Mouse (Mus musculus) forebrain, postnatal 0 days (tissue): ENCODE measurements around the gene Tfb2m. TPM values are rescaled to one million over a fixed set of nuclear protein-coding genes. Genes with fewer than 3 reads are reported as not detected.

ENCODE experiments used
- ATAC-seq: fragments of 200-750 bp; cut with Nextera tagmentation; 2 replicates; pipeline ENCODE4 v1.8.0; 2017; ENCODE audit warnings: mild to moderate bottlenecking, moderate library complexity
- DNase-seq: peaks from one replicate; pipeline ENCODE4 v3.0.0-alpha.2; 2015
- H3K27ac ChIP-seq: fragments of 300-500 bp; sonication (generic); 2 replicates; pipeline ENCODE4 v1.5.1; 2014; ENCODE audit warnings: low read depth, mild to moderate bottlenecking, antibody characterized with exemption, low read length, moderate library complexity, mixed read lengths
- H3K27me3 ChIP-seq: fragments of 300-500 bp; sonication (generic); 2 replicates; pipeline ENCODE4 v1.6.1; 2014; ENCODE audit warnings: mild to moderate bottlenecking, low read length, mixed read lengths; ENCODE audit not compliant: insufficient read depth
- H3K36me3 ChIP-seq: fragments of 300-500 bp; sonication (generic); 2 replicates; pipeline ENCODE4 v1.6.1; 2014; ENCODE audit warnings: mild to moderate bottlenecking, moderate library complexity; ENCODE audit not compliant: insufficient read depth
- H3K4me1 ChIP-seq: fragments of 300-500 bp; sonication (generic); 2 replicates; pipeline ENCODE4 v1.6.1; 2014; ENCODE audit warnings: antibody characterized with exemption; ENCODE audit not compliant: insufficient read depth
- H3K4me2 ChIP-seq: fragments of 300-500 bp; sonication (generic); 2 replicates; pipeline ENCODE4 v1.6.1; 2014; ENCODE audit warnings: low read depth, mild to moderate bottlenecking, moderate library complexity
- H3K4me3 ChIP-seq: fragments of 300-500 bp; sonication (generic); 2 replicates; pipeline ENCODE4 v1.5.1; 2014; ENCODE audit warnings: low read depth, low read length, mixed read lengths
- H3K9ac ChIP-seq: fragments of 300-500 bp; sonication (generic); 2 replicates; pipeline ENCODE4 v1.6.1; 2014; ENCODE audit warnings: mild to moderate bottlenecking
- H3K9me3 ChIP-seq: fragments of 300-500 bp; sonication (generic); 2 replicates; pipeline ENCODE4 v1.6.1; 2016; ENCODE audit warnings: low read length
- CTCF ChIP-seq: sonication (generic); IDR thresholded peaks from 2 replicates; pipeline ENCODE4 v1.5.1; 2016; ENCODE audit warnings: antibody characterized with exemption, control low read depth, low read depth
- WGBS: fragments of 180-500 bp; shearing (Covaris S2); extraction: QIAGEN DNeasy Blood & Tissue Kit; methylation state at CpG from one replicate; pipeline ENCODE4 v1.1.7; 2014; 5-methylcytosine and 5-hydroxymethylcytosine counted together
- polyA plus RNA-seq: library from polyadenylated mRNA; unstranded; fragments of >200 nt; fragmentation: Nextera tagmentation; extraction: Ambion mirVana; gene quantifications from 2 replicates; pipeline ENCODE4 v1.2.1, GENCODE M21; 2015
- total RNA-seq: library from RNA; depleted of rRNA; stranded (reverse); fragments of >200 nt; gene quantifications from 2 replicates; pipeline ENCODE4 v1.2.3, GENCODE M21; 2014

The Tfb2m gene
- total and polyA plus RNA-seq, 2 experiments from 2014 or later = 22.3 to 45.9 TPM

GRCm38 (mm10) chr1:179559446-179560194 is 13.6 kb upstream of the Tfb2m start:
- H3K36me3 ChIP-seq = no peaks in the 10 kb centered on the region
- H3K4me2 ChIP-seq = no peak overlapping the region
- DNase-seq = no peak
- H3K4me3 ChIP-seq = no peak overlapping the region
- 70% methylated on average over 11 of the region's 11 CpGs for WGBS
- H3K27ac ChIP-seq = no peak overlapping the region
- no peaks in the 10 kb centered on the region for H3K27me3 ChIP-seq
- H3K9ac ChIP-seq = no peak overlapping the region
- no peaks in the 10 kb centered on the region for H3K4me1 ChIP-seq
- no peak for ATAC-seq
- no peak for TF ChIP-seq CTCF
- no peaks in the 10 kb centered on the region for H3K9me3 ChIP-seq

- DNase-seq = no peak
- H3K27ac ChIP-seq = no peak overlapping the region
- no peaks in the 10 kb centered on the region for H3K36me3 ChIP-seq
- ATAC-seq = no peak
- WGBS = 81% methylated on average over 3 of the region's 3 CpGs
- TF ChIP-seq CTCF = no peak
- H3K27me3 ChIP-seq = no peaks in the 10 kb centered on the region
- no peak overlapping the region for H3K9ac ChIP-seq
- H3K4me3 ChIP-seq = no peak overlapping the region
- H3K4me2 ChIP-seq = no peak overlapping the region
- H3K4me1 ChIP-seq = no peaks in the 10 kb centered on the region
- H3K9me3 ChIP-seq = no peaks in the 10 kb centered on the region
These were observed 10.9 kb upstream of the Tfb2m start for GRCm38 (mm10) chr1:179556921-179557320.

- DNase-seq (no peak), ATAC-seq (no peak)
- no peaks in the 10 kb centered on the region for H3K9me3 ChIP-seq
- WGBS = 78% methylated on average over 4 of the region's 4 CpGs
- H3K27ac ChIP-seq = no peak overlapping the region
- no peaks in the 10 kb centered on the region for H3K36me3 ChIP-seq
- no peaks in the 10 kb centered on the region for H3K27me3 ChIP-seq
- no peak for TF ChIP-seq CTCF
- H3K4me2 ChIP-seq = no peak overlapping the region
- H3K9ac ChIP-seq = no peak overlapping the region
- H3K4me1 ChIP-seq = no peaks in the 10 kb centered on the region
- no peak overlapping the region for H3K4me3 ChIP-seq
These were observed 7.9 kb upstream of the Tfb2m start for GRCm38 (mm10) chr1:179553949-179554347.

- Histone ChIP-seq H3K9ac (no peak overlapping the region), H3K4me2 (no peak overlapping the region), H3K4me3 (no peak overlapping the region), H3K9me3 (no peaks in the 10 kb centered on the region), H3K27ac (no peak overlapping the region), H3K36me3 (no peaks in the 10 kb centered on the region), H3K4me1 (peaks cover 2% of the 10 kb centered on the region; the same call in 1 of the 2 replicates), H3K27me3 (no peaks in the 10 kb centered on the region)
- 65% methylated on average over 5 of the region's 5 CpGs for WGBS
- DNase-seq (no peak), ATAC-seq (no peak)
- no peak for TF ChIP-seq CTCF
These were observed 7.3 kb upstream of the Tfb2m start for GRCm38 (mm10) chr1:179553197-179553948.

- Histone ChIP-seq H3K27ac (no peak overlapping the region), H3K4me3 (no peak overlapping the region), H3K4me1 (peaks cover 6% of the 10 kb centered on the region), H3K9ac (no peak overlapping the region), H3K9me3 (no peaks in the 10 kb centered on the region), H3K4me2 (no peak overlapping the region), H3K27me3 (no peaks in the 10 kb centered on the region), H3K36me3 (no peaks in the 10 kb centered on the region)
- DNase-seq = no peak
- 40% methylated on average over 7 of the region's 7 CpGs for WGBS
- ATAC-seq = no peak
- TF ChIP-seq CTCF = no peak
These were observed 6.7 kb upstream of the Tfb2m start for GRCm38 (mm10) chr1:179552751-179553150.

GRCm38 (mm10) chr1:179551921-179552320 is 5.9 kb upstream of the Tfb2m start:
- ATAC-seq = no peak
- no peak overlapping the region for H3K9ac ChIP-seq

GRCm38 (mm10) chr1:179551336-179551735 is 5.3 kb upstream of the Tfb2m start:
- Histone ChIP-seq H3K27ac (no peak overlapping the region), H3K4me3 (no peak overlapping the region), H3K36me3 (no peaks in the 10 kb centered on the region), H3K4me1 (peaks cover 10% of the 10 kb centered on the region), H3K27me3 (no peaks in the 10 kb centered on the region), H3K9me3 (no peaks in the 10 kb centered on the region), H3K4me2 (no peak overlapping the region), H3K9ac (no peak overlapping the region)
- ATAC-seq = no peak
- no peak for TF ChIP-seq CTCF
- 95% methylated on average over 3 of the region's 3 CpGs for WGBS
- DNase-seq = no peak

More at GRCm38 (mm10) chr1:179551921-179552320, 5.9 kb upstream of the Tfb2m start:
- no peaks in the 10 kb centered on the region for H3K36me3 ChIP-seq
- TF ChIP-seq CTCF = no peak
- H3K4me1 ChIP-seq = peaks cover 10% of the 10 kb centered on the region
- H3K27me3 ChIP-seq = no peaks in the 10 kb centered on the region
- DNase-seq = no peak
- no peak overlapping the region for H3K27ac ChIP-seq
- no peaks in the 10 kb centered on the region for H3K9me3 ChIP-seq
- WGBS = 81% methylated on average over 4 of the region's 4 CpGs
- H3K4me3 ChIP-seq = no peak overlapping the region
- no peak overlapping the region for H3K4me2 ChIP-seq
